Mouse (Mus musculus) kidney, postnatal 36 days (tissue): ENCODE results near the gene Chfr.

Experiments
- DNase-seq, 2 experiments: peaks; one replicate each; pipeline ENCODE4 v3.0.0; 2021 to 2022; ENCODE audit warnings: mixed read lengths in 2 of 2

Chfr gene

GRCm38 (mm10) chr5:110135293-110136086, at the start of gene Chfr:
Chfr (plus strand) TSS chr5:110135842.
- peak; percentile 99 to 100 for DNase-seq

GRCm38 (mm10) chr5:110086161-110086866, 49.3 kb upstream of the Chfr start:
- DNase-seq, result no peak

- peak in 1 of 2 experiments; percentile 29 for DNase-seq
Observed at GRCm38 (mm10) chr5:110091546-110091945, 44.1 kb upstream of the Chfr start.

- peak; percentile 89 to 92 for DNase-seq
Observed at GRCm38 (mm10) chr5:110094030-110094846, 41.4 kb upstream of the Chfr start, which contains the start of gene Gm35315. Gm35315 (minus strand) TSS chr5:110094420.

GRCm38 (mm10) chr5:110094847-110095213, 40.8 kb upstream of the Chfr start:
- no peak for DNase-seq

GRCm38 (mm10) chr5:110098991-110099477, 36.6 kb upstream of the Chfr start:
- no peak for DNase-seq

- DNase-seq, result peak; percentile 69 to 79
Observed at GRCm38 (mm10) chr5:110099656-110100580, 35.7 kb upstream of the Chfr start, which contains the start of gene Plcxd1. Plcxd1 (plus strand) TSS chr5:110099969.

GRCm38 (mm10) chr5:110100921-110101631, 34.6 kb upstream of the Chfr start:
- peak in 1 of 2 experiments; percentile 51 for DNase-seq

- peak; percentile 60 to 79 for DNase-seq
Observed at GRCm38 (mm10) chr5:110101716-110102347, 33.8 kb upstream of the Chfr start.

GRCm38 (mm10) chr5:110102429-110102828, 33.2 kb upstream of the Chfr start:
- no peak for DNase-seq

- no peak for DNase-seq
Observed at GRCm38 (mm10) chr5:110102853-110103625, 32.6 kb upstream of the Chfr start.

- DNase-seq, result no peak
Observed at GRCm38 (mm10) chr5:110103901-110104615, 31.6 kb upstream of the Chfr start.

GRCm38 (mm10) chr5:110104616-110105380, 30.8 kb upstream of the Chfr start:
- DNase-seq, result no peak

GRCm38 (mm10) chr5:110106140-110106871, 29.3 kb upstream of the Chfr start:
- DNase-seq, result no peak

- DNase-seq, result peak in 1 of 2 experiments; percentile 37
Observed at GRCm38 (mm10) chr5:110106901-110107564, 28.6 kb upstream of the Chfr start.

- DNase-seq, result peak; percentile 96 to 98
Observed at GRCm38 (mm10) chr5:110107581-110108304, 27.9 kb upstream of the Chfr start, which contains the start of gene Gtpbp6. Gtpbp6 (minus strand) TSS chr5:110108197.
